Mouse (Mus musculus): ENCODE measurements around the gene Frem3. TPM values are rescaled to one million over a fixed set of nuclear protein-coding genes. Genes with fewer than 3 reads are reported as not detected.

Gene Frem3
- polyA plus RNA-seq (2012; ENCODE audit: insufficient read depth, low replicate concordance): not detected in 2 replicates

DNA sequence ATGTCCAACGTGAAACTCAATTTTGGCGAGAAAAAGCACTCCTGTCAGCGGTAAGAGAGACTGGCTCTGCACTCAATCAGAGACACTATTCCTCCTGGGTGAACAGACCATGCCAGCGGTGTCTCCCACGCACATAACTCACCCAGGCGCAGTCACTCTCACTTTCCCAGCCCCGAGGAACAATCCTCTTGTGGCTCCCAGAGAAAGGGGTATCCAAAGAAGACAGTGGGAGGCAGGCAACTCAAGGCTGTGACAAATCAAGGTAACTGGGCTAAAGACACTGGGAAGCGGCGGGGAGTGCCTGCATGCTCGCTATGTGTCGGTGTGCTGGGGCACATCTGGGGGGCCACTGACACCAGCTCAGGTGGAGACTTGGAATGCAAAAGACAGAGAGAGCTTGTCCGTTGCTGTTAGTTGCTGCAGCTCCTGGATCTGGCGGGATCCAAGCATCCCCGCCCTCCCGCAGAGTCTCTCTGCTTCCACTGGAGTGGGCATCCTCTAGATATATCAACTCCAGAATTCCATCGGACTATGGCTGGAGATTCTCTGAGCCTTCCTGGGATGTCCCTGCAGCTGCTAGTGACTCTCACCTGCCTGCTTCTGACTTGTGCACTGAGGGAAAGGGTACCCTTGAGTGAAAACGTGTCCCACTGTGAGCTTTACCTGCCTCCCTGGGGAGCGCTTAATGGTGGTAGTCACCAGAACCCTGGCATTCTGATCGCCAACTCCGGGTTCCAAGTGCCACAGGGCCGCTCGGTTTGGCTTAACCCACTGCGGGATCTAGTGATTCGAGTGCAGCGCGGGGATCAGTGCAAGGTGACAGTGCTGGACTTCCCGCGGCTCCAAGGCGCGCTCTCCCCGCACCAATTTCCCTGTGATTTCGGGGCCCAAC lies at the start of gene Frem3:
Frem3 (plus strand) TSS at position 532 of the 892 bp plus-strand sequence.
- TF ChIP-seq FLI1 (IDR thresholded peaks at IDR 0.05; ENCODE audit: low read length): no peak
- no peak for TF ChIP-seq GATA1 (IDR thresholded peaks at IDR 0.05; ENCODE audit: borderline replicate concordance, low read length)
- H3K36me3 ChIP-seq (replicated peaks; ENCODE audit: low read length): no peaks in the 10 kb centered on the region
- H3K4me1 ChIP-seq: peaks cover 47% of the 10 kb centered on the region
- peaks cover 13% of the 10 kb centered on the region; the same call in 1 of the 2 replicates for H3K9me3 ChIP-seq
- H3K4me3 ChIP-seq (replicated peaks): peak within 1 kb of the TSS; percentile 81
- peaks cover 37% of the 10 kb centered on the region for H3K27me3 ChIP-seq (replicated peaks)

DNA sequence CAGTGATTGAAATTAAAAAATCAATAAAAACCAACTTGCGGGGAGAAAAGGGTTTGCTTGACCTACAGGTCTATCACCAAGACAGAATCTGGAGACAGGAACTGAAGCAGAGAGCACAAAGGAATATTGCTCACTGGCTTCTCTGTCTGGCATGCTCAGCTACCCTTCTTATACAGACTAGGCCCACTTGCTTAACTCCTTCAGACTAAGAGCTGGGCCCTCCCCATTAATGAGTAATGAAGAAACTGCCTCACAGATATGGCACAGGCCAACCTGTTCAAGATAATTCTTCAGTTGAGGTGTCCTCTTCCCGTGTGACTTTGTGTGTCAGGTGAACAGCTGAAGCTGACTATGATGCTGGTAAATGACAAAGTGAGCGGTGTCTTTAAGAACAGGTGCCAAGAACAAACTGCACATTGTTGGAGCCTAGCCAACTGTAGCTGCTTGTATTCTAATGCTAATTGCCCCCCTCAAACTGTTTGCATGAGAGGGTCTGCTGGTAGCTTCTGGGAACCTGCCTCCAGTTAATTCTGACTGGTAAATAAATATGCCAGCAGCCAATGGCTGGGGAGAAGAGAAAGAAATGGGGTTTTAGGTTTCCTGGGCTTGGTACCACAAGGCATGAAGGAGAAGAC lies 46.6 kb upstream of the Frem3 start:
- Histone ChIP-seq H3K9me3 (peaks cover 4% of the 10 kb centered on the region; the same call in 1 of the 2 replicates), H3K27me3 (replicated peaks) (no peaks in the 10 kb centered on the region), H3K36me3 (replicated peaks; ENCODE audit: low read length) (peaks cover 2% of the 10 kb centered on the region), H3K4me3 (replicated peaks) (no peak overlapping the region), H3K4me1 (peaks cover 20% of the 10 kb centered on the region)
- TF ChIP-seq FLI1 (IDR thresholded peaks at IDR 0.05; ENCODE audit: low read length) (no peak), GATA1 (IDR thresholded peaks at IDR 0.05; ENCODE audit: borderline replicate concordance, low read length) (no peak)

DNA sequence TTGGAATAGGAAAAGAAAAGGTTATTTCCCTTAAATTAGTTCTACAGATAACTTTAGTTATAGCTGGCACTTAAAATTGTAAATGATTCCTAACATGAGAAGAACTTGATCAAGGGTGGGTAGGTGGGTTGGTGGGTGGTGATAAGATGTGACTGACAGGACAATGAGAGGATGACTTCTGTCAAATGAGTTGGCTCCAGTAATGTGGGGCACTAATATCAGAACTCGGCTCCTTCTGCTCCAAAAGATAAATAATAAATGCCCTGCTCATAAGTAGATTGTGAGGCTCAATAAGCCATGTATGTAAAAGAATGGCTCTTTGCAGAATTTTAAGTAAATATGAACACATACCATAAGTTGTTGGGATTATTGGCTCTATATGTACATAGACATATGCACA lies 43.4 kb upstream of the Frem3 start:
- peaks cover 2% of the 10 kb centered on the region for H3K36me3 ChIP-seq (replicated peaks; ENCODE audit: low read length)
- H3K4me3 ChIP-seq (replicated peaks): no peak overlapping the region
- TF ChIP-seq GATA1 (IDR thresholded peaks at IDR 0.05; ENCODE audit: borderline replicate concordance, low read length) (no peak), FLI1 (IDR thresholded peaks at IDR 0.05; ENCODE audit: low read length) (no peak)
- H3K27me3 ChIP-seq (replicated peaks): no peaks in the 10 kb centered on the region
- peaks cover 14% of the 10 kb centered on the region; the same call in 1 of the 2 replicates for H3K9me3 ChIP-seq
- peaks cover 18% of the 10 kb centered on the region for H3K4me1 ChIP-seq

DNA sequence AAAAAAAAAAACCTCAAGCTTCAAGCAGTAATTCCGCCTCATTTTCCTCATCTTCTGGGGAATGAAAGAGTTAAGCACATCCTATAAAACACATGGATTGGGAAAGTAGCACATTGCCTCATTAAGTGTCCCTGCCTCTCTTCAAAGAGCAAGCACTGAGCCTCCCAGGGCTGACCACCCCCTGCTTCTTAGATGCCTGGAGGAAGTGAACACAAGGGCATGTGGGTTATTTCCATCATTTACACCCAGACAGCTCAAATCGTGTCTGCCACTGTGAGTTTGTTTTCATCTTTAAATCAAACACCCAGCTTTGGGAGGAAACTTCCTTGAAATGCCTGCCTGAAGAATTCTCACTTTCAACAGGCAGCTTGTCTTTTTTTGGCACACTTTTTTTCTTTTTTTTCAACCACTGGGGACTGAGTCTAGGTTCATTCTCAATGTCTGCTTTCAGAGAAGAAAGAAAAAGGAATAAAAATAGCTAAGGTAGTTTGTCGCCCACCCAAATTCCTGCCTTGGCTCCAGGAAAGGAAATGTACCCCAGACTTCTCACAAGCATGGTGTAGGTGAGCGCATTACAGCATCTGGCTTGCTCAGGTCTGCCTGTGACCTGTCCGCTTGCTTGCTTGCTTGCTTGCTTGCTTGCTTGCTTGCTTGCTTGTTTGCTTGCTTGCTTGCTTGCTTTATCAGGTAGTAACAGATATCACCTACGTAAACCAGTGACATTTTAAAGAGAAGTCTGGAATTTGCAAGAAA lies 42.5 kb upstream of the Frem3 start:
- peaks cover 11% of the 10 kb centered on the region; the same call in 1 of the 2 replicates for H3K4me1 ChIP-seq
- peaks cover 14% of the 10 kb centered on the region; the same call in 1 of the 2 replicates for H3K9me3 ChIP-seq
- no peak overlapping the region for H3K4me3 ChIP-seq (replicated peaks)
- TF ChIP-seq FLI1 (IDR thresholded peaks at IDR 0.05; ENCODE audit: low read length) (no peak), GATA1 (IDR thresholded peaks at IDR 0.05; ENCODE audit: borderline replicate concordance, low read length) (no peak)
- H3K36me3 ChIP-seq (replicated peaks; ENCODE audit: low read length): peaks cover 2% of the 10 kb centered on the region
- no peaks in the 10 kb centered on the region for H3K27me3 ChIP-seq (replicated peaks)

DNA sequence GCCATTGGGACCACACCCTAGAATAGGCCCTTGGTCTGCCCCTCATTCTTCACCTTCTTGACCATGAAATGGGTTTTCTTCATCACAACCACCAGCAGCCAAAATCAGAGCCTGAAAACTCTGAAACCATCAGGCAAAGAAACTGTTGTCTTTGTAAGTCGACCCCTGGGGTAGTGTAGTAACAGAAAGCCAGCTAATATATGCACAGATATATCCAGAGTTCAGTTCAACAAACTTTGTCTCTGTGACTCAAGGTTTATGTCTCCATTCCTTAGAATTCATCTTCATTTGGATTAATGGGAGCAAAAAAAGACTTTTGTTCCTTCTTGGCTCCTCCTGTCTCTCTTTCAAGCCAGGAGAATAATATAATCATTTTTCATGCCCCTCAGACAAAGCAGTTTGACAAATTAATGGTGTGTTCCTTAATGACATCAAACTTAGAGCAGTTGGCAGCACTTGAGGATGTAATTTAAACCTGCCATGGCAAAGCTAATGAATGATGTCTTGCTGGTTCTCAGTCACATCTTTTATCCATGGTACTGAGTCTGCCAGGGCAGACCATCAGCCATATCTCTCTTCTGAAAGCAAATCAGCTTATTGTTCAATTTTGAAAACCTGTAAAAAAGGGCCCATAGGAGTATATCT lies 38.3 kb upstream of the Frem3 start:
- Histone ChIP-seq H3K4me3 (replicated peaks) (no peak overlapping the region), H3K27me3 (replicated peaks) (no peaks in the 10 kb centered on the region), H3K9me3 (peaks cover 10% of the 10 kb centered on the region; the same call in 1 of the 2 replicates), H3K36me3 (replicated peaks; ENCODE audit: low read length) (no peaks in the 10 kb centered on the region), H3K4me1 (peaks cover 23% of the 10 kb centered on the region)
- TF ChIP-seq FLI1 (IDR thresholded peaks at IDR 0.05; ENCODE audit: low read length) (no peak), GATA1 (IDR thresholded peaks at IDR 0.05; ENCODE audit: borderline replicate concordance, low read length) (no peak)

DNA sequence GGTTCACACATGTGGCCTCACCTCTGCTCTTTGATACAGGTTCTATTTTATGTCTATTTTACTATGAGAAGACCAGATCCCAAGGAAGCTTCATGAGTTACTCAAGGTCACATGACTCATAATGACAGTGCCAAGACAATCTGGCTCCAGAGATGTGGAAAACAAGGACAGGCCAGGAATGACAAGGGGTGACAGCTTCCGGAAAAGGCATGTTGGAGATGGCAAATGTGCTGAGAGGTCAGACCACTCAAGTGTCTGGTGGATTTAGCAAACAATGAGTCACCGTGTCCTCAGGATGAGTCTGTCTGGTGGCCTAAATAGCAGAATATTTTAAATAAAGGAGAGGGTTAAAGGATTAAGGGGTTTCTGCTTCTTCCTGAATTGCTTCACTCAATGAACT lies 33.8 kb upstream of the Frem3 start:
- no peaks in the 10 kb centered on the region for H3K36me3 ChIP-seq (replicated peaks; ENCODE audit: low read length)
- no peak for TF ChIP-seq FLI1 (IDR thresholded peaks at IDR 0.05; ENCODE audit: low read length)
- TF ChIP-seq GATA1 (IDR thresholded peaks at IDR 0.05; ENCODE audit: borderline replicate concordance, low read length): no peak
- H3K4me1 ChIP-seq: peaks cover 15% of the 10 kb centered on the region
- H3K4me3 ChIP-seq (replicated peaks): no peak overlapping the region
- no peaks in the 10 kb centered on the region for H3K27me3 ChIP-seq (replicated peaks)
- peaks cover 3% of the 10 kb centered on the region; the same call in 1 of the 2 replicates for H3K9me3 ChIP-seq

DNA sequence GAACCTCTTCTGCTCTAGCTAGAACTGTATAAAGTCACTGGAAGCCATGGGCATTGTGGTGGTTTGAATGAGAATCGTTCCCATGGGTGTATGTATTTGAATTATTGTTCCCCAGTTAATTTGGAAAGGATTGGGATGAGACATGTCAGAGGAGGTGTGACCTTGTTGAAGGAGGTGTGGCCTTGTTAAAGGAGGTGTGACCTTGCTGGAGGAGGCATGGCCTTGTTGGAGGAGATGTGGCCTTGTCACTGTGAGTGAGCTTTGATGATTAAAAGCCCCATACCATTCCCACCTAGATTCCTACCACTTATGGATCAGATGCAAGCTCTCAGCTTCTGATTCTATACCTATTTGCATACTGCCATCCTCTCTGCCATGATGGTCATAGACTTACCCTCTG lies 31.8 kb upstream of the Frem3 start:
- no peak for TF ChIP-seq GATA1 (IDR thresholded peaks at IDR 0.05; ENCODE audit: borderline replicate concordance, low read length)
- no peak for TF ChIP-seq FLI1 (IDR thresholded peaks at IDR 0.05; ENCODE audit: low read length)
- Histone ChIP-seq H3K4me1 (peaks cover 15% of the 10 kb centered on the region), H3K9me3 (0 out of 2 replicates have a peak, but pooled peaks cover 3% of the 10 kb centered on the region), H3K4me3 (replicated peaks) (no peak overlapping the region), H3K27me3 (replicated peaks) (no peaks in the 10 kb centered on the region), H3K36me3 (replicated peaks; ENCODE audit: low read length) (no peaks in the 10 kb centered on the region)

DNA sequence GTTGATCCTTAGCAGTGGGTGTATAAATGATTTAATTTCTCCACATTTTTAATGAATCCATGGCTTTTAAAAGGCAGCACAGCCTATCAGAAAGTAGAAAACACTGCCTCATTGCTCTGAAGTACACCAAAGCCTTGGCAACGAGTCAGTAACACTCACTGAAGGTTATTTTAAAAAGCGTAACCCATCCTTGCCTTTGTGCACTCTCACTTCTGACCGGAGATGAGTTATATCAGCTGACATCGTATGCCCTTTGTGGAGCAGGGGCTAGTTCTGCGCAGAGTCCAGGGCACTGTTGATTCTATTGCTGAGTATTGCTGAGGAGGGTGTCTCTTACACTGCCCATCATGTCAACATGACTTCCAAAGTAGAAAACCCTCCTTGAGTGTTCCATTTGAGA lies 18.3 kb upstream of the Frem3 start:
- no peak for TF ChIP-seq FLI1 (IDR thresholded peaks at IDR 0.05; ENCODE audit: low read length)
- TF ChIP-seq GATA1 (IDR thresholded peaks at IDR 0.05; ENCODE audit: borderline replicate concordance, low read length): no peak
- no peaks in the 10 kb centered on the region for H3K9me3 ChIP-seq
- H3K27me3 ChIP-seq (replicated peaks): no peaks in the 10 kb centered on the region
- no peaks in the 10 kb centered on the region for H3K36me3 ChIP-seq (replicated peaks; ENCODE audit: low read length)
- peaks cover 9% of the 10 kb centered on the region for H3K4me1 ChIP-seq
- no peak overlapping the region for H3K4me3 ChIP-seq (replicated peaks)

DNA sequence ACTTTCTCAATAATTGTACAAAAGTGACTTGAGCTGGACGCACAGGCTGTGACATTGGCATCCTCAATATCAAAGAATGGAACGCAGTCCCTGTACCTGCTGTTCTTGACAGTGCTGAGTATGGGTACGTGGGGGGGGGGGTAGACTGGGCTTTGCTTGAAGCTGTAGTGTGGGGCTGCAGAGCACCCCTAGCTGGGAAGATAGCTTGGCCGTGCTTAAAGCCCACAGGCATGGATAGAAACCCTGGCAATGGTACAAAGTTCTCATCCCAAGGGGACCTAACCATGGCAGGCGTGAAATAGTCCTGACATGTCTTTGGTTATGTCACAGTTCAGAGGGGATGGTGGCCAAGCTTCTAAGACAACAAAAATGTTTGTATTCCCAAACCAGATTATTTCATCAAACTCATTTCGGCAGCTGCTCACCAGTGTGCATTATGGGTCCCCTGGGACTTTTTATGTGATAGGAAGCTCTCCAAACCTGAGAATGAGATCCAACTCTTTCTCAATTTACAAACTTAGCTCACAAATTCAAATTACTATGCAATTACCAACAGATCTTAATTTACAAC lies 10.2 kb upstream of the Frem3 start:
- Histone ChIP-seq H3K27me3 (replicated peaks) (peaks cover 2% of the 10 kb centered on the region), H3K9me3 (no peaks in the 10 kb centered on the region), H3K4me3 (replicated peaks) (no peak overlapping the region), H3K4me1 (peaks cover 35% of the 10 kb centered on the region), H3K36me3 (replicated peaks; ENCODE audit: low read length) (no peaks in the 10 kb centered on the region)
- TF ChIP-seq GATA1 (IDR thresholded peaks at IDR 0.05; ENCODE audit: borderline replicate concordance, low read length): no peak
- no peak for TF ChIP-seq FLI1 (IDR thresholded peaks at IDR 0.05; ENCODE audit: low read length)
